Mouse (Mus musculus): ENCODE results near the gene Gsx2. TPM values are rescaled to one million over a fixed set of nuclear protein-coding genes. Genes with fewer than 3 reads are reported as not detected.

The Gsx2 gene
- polyA plus RNA-seq, 1 experiment = not detected

- no peak for DNase-seq (ENCODE audit: low read depth)
Measured at GRCm38 (mm10) chr5:75076326-75077050, 1.1 kb downstream of the Gsx2 start.

GRCm38 (mm10) chr5:75077051-75077380 lies 1.6 kb downstream of the Gsx2 start:
- DNase-seq (ENCODE audit: low read depth) = no peak

GRCm38 (mm10) chr5:75079564-75079963 lies 4.2 kb downstream of the Gsx2 start:
- DNase-seq (ENCODE audit: low read depth) = no peak

- no peak for DNase-seq (ENCODE audit: low read depth)
Measured at GRCm38 (mm10) chr5:75082439-75082838, 7.0 kb downstream of the Gsx2 start.

GRCm38 (mm10) chr5:75083061-75083460 lies 7.7 kb downstream of the Gsx2 start:
- DNase-seq (ENCODE audit: low read depth) = no peak

GRCm38 (mm10) chr5:75083591-75084392 lies 8.4 kb downstream of the Gsx2 start:
- no peak for DNase-seq (ENCODE audit: low read depth)

GRCm38 (mm10) chr5:75084393-75084870 lies 9.0 kb downstream of the Gsx2 start:
- DNase-seq (ENCODE audit: low read depth) = no peak

- DNase-seq (ENCODE audit: low read depth) = no peak
Measured at GRCm38 (mm10) chr5:75084871-75085520, 9.6 kb downstream of the Gsx2 start.

- no peak for DNase-seq (ENCODE audit: low read depth)
Measured at GRCm38 (mm10) chr5:75085521-75085875, 10.1 kb downstream of the Gsx2 start.

- DNase-seq (ENCODE audit: low read depth) = no peak
Measured at GRCm38 (mm10) chr5:75085906-75086305, 10.5 kb downstream of the Gsx2 start.

GRCm38 (mm10) chr5:75106511-75106910 lies 31.1 kb downstream of the Gsx2 start:
- no peak for DNase-seq (ENCODE audit: low read depth)

GRCm38 (mm10) chr5:75109368-75109767 lies 34.0 kb downstream of the Gsx2 start:
- DNase-seq (ENCODE audit: low read depth) = no peak

- no peak for DNase-seq (ENCODE audit: low read depth)
Measured at GRCm38 (mm10) chr5:75111781-75112180, 36.4 kb downstream of the Gsx2 start.

GRCm38 (mm10) chr5:75118840-75119239 lies 43.4 kb downstream of the Gsx2 start:
- no peak for DNase-seq (ENCODE audit: low read depth)

GRCm38 (mm10) chr5:75121646-75122045 lies 46.2 kb downstream of the Gsx2 start:
- no peak for DNase-seq (ENCODE audit: low read depth)

Other genes starting within 250 kb of the Gsx2 start
- gene Chic2, start 30.8 kb upstream of the Gsx2 start, polyA plus RNA-seq (2012; rRNA removed) = 6.4 and 6.6 TPM in 2 replicates
- 34.4 and 49.3 TPM in 2 replicates for gene Pdgfra, start 76.7 kb downstream of the Gsx2 start, polyA plus RNA-seq (2012; rRNA removed)

Measured in gonadal fat pad, adult 2 months (tissue).